In genomic region chr2:70934772-70935171, GRCm38 (mm10) we compare ENCODE assay signal across 24 mouse cellular contexts.
DNase-seq lines count a peak whose midpoint lies in the region; ATAC-seq and TF ChIP-seq lines count a peak whose summit lies in the region.
"Had no signal": no experiment of that assay in that cellular context is flagged by ENCODE, and none has a peak within 500 bp of the region (broad histone marks: within the 10 kb centered on the region; RNA-seq: fewer than 3 reads in every experiment).

No protein-coding gene starts in this region.

- TF ChIP-seq CTCF in testis, adult 2 months (IDR thresholded peaks at IDR 0.05; ENCODE audit: control insufficient read depth, insufficient read depth, insufficient replicate concordance, low read depth, low read length): no peak

- no peaks in the 10 kb centered on the region for H3K36me3 ChIP-seq in heart, embryonic 15.5 days
- no peaks in the 10 kb centered on the region for H3K36me3 ChIP-seq in heart, embryonic 10.5 days
- no peaks in the 10 kb centered on the region for H3K36me3 ChIP-seq in testis, adult 2 months (ENCODE audit: control insufficient read depth, insufficient read depth, low read length)
- H3K36me3 ChIP-seq: embryonic facial prominence, embryonic 15.5 days; forebrain, embryonic 10.5 days; hindbrain, embryonic 10.5 days; intestine, embryonic 15.5 days had no signal

- H3K27ac ChIP-seq in heart, embryonic 15.5 days: no peak overlapping the region
- H3K27ac ChIP-seq in heart, embryonic 10.5 days: no peak overlapping the region
- H3K27ac ChIP-seq in testis, adult 2 months (ENCODE audit: control insufficient read depth, insufficient read depth, low read depth, low read length): no peak overlapping the region
- H3K27ac ChIP-seq: embryonic facial prominence, embryonic 15.5 days; forebrain, embryonic 10.5 days; gastrocnemius, adult 2 months; hindbrain, embryonic 10.5 days; hindbrain, embryonic 14.5 days; intestine, embryonic 15.5 days had no signal

- 57% methylated on average over 8 of the region's 8 CpGs for WGBS in heart, embryonic 15.5 days
- WGBS in heart, embryonic 10.5 days: 69% methylated on average over 8 of the region's 8 CpGs

- H3K9ac ChIP-seq in heart, embryonic 15.5 days: no peak overlapping the region
- H3K9ac ChIP-seq: embryonic facial prominence, embryonic 15.5 days; hindbrain, embryonic 14.5 days; intestine, embryonic 15.5 days had no signal

- DNase-seq in frontal cortex, postnatal 36 days (ENCODE audit: low spot score in 2 of 2): no peak
- no peak for DNase-seq in heart, embryonic 10.5 days (ENCODE audit: low spot score)
- DNase-seq in testis, postnatal 14 days (ENCODE audit: low spot score): no peak
- DNase-seq: adrenal gland, postnatal 14 days; cerebellum, adult 2 months; cerebellum, postnatal 14 days; embryo, embryonic 11 days; gastrocnemius, adult 2 months; gastrocnemius, postnatal 25 days; heart, postnatal 14 days; kidney, adult 18-20 months had no signal

- H3K4me3 ChIP-seq in heart, embryonic 15.5 days: no peak overlapping the region
- no peak overlapping the region for H3K4me3 ChIP-seq in heart, embryonic 10.5 days
- peak overlapping the region; percentile 51; the same call in 1 of the 2 replicates for H3K4me3 ChIP-seq in testis, adult 2 months (ENCODE audit: control insufficient read depth, low read depth, low read length)
- H3K4me3 ChIP-seq: embryonic facial prominence, embryonic 15.5 days; erythroblast, embryonic 14.5 days; forebrain, embryonic 10.5 days; gastrocnemius, adult 2 months; hindbrain, embryonic 10.5 days; intestine, embryonic 15.5 days had no signal

- peak; percentile 66 for ATAC-seq in frontal cortex, adult (ENCODE audit: low TSS enrichment)
- no peak; the same call in 1 of the 2 replicates for ATAC-seq in heart, embryonic 15.5 days (replicated peaks; ENCODE audit: insufficient number of reproducible peaks, insufficient read depth, low FRiP score, low read depth)
- ATAC-seq: activated CD4-positive, CD25-positive, alpha-beta regulatory T cell, adult 4 months; forebrain, embryonic 14.5 days; intestine, embryonic 15.5 days; Patski had no signal

- TF ChIP-seq POLR2A in testis, adult 2 months (IDR thresholded peaks at IDR 0.05; ENCODE audit: control insufficient read depth, low read depth, low read length): no peak

- no peaks in the 10 kb centered on the region for H3K9me3 ChIP-seq in heart, embryonic 15.5 days (replicated peaks)
- H3K9me3 ChIP-seq in heart, embryonic 10.5 days: no peaks in the 10 kb centered on the region
- H3K9me3 ChIP-seq: embryonic facial prominence, embryonic 15.5 days; forebrain, embryonic 10.5 days; hindbrain, embryonic 10.5 days; intestine, embryonic 15.5 days had no signal

- 0 out of 2 replicates have a peak overlapping the region, but pooled peaks have one; percentile 3 for H3K4me2 ChIP-seq in heart, embryonic 15.5 days
- H3K4me2 ChIP-seq: embryonic facial prominence, embryonic 15.5 days; hindbrain, embryonic 14.5 days; intestine, embryonic 15.5 days had no signal

- no peaks in the 10 kb centered on the region for H3K27me3 ChIP-seq in heart, embryonic 15.5 days
- no peaks in the 10 kb centered on the region for H3K27me3 ChIP-seq in heart, embryonic 10.5 days (ENCODE audit: insufficient read depth, poor library complexity, severe bottlenecking)
- no peaks in the 10 kb centered on the region for H3K27me3 ChIP-seq in testis, adult 2 months (ENCODE audit: control insufficient read depth, insufficient read depth, low read length)
- H3K27me3 ChIP-seq: CH12.LX; embryonic facial prominence, embryonic 15.5 days; intestine, embryonic 15.5 days; Patski had no signal

- H3K4me1 ChIP-seq in heart, embryonic 15.5 days (replicated peaks): 0 out of 2 replicates have a peak, but pooled peaks cover 6% of the 10 kb centered on the region
- H3K4me1 ChIP-seq in heart, embryonic 10.5 days: peaks cover 3% of the 10 kb centered on the region; the same call in 1 of the 2 replicates
- H3K4me1 ChIP-seq in testis, adult 2 months (ENCODE audit: control insufficient read depth, insufficient read depth, low read length): peaks cover 2% of the 10 kb centered on the region; the same call in 1 of the 2 replicates
- H3K4me1 ChIP-seq: embryonic facial prominence, embryonic 15.5 days; forebrain, embryonic 10.5 days; hindbrain, embryonic 10.5 days; intestine, embryonic 15.5 days had no signal
